Mouse (Mus musculus): ENCODE measurements around the gene Sync. TPM values are rescaled to one million over a fixed set of nuclear protein-coding genes. Genes with fewer than 3 reads are reported as not detected.
A peak's percentile ranks its signal among the peaks of the same experiment; 100 is the strongest.

Sync gene
- 10 to 100 TPM; 11.4 to 12.5 TPM for total RNA-seq (2021)
- long read RNA-seq, experiment 1, transcript Sync-201 (5 exons, 2,042 nt): major isoform, 7 of 8 reads
- long read RNA-seq, experiment 1, partial matches to known transcripts: 1 of 8 reads
- long read RNA-seq, experiment 1, other reads (novel, unspliced or antisense): 0 of 8 reads
- long read RNA-seq, experiment 2, transcript Sync-201 (5 exons, 2,042 nt): major isoform, 6 of 7 reads
- long read RNA-seq, experiment 2, partial matches to known transcripts: 1 of 7 reads
- long read RNA-seq, experiment 2, other reads (novel, unspliced or antisense): 0 of 7 reads

- intact Hi-C loops (cut with DNase I): no loop called here
- peak; percentile 66 to 70 for DNase-seq
Measured at GRCm38 (mm10) chr4:129287472-129287981, at the start of gene Sync. Gene Sync (plus strand): TSS chr4:129287617.

DNA sequence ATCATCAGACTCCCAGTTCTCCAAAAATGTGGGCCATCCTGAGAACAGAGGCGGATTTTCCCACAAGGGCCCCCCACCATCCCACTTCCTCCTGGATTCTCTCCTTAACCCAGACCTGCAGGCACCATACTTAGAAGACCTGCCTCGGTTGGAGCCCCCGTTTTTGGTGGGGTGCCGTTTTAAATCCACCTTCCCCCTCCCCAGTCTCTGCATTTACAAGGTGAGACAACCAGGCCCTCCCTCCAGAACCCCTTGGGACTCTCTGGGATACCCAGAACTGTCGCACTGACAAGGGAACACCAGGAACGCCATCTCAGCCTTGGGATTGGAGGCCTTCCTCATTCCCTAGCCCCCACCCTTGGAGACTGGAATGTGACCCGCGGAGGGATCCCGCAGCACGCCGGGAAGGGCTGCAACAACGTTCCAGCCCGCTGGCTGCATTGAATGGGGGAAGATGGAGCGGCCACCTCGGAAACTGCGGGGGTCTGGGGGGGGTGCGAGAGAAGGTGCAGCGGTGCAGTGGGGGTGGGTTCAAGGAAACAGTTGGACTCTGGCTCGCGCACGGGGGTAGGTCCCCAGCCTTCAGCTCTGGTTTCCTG lies 49.5 kb upstream of the Sync start:
- intact Hi-C loops (cut with DNase I): no loop called here
- DNase-seq: no peak

DNA sequence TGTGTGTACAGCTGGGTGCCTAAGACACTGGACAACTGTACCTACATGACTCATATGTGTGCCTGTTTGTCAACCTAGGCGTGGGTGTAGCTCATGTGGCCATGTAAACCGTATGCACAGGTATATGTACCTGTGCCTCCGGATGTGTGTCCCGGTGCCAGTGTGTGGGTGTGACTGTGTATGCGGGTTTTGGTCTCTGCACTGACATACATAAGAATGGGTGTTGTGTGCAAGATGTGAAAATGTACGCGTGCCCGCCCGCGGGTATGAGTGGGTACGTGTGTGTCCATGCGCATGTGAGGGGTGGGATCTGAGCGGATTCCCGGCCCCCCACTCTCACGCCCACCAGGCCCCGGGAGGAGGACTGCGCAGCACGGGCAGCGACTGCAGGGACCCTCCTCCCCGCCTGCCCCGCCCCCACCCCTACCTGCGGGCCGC lies 48.8 kb upstream of the Sync start:
- intact Hi-C loops (cut with DNase I): no loop called here
- no peak for DNase-seq

DNA sequence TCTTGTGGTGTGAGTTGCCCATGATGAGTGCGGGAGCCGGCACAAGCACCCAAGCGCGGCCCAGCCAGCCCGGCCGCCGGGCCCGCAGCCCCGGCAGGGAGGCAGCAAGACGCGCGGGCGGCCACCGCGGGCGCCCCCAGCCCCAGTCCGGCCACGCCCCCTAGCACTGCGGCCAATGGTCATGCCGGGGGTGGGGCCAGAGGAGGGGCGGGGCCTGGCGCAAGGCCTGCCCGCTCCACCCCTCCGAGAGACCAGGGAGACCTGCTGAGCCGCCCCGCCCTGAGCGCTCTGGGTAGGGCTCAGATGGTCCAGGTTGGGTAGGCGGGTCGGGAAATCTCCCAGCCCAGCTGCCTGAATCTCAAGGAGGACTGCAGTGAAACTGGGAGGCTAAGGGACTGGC lies 48.3 kb upstream of the Sync start:
- peak; percentile 57 to 59 for DNase-seq
- intact Hi-C loops (cut with DNase I): no loop called here

DNA sequence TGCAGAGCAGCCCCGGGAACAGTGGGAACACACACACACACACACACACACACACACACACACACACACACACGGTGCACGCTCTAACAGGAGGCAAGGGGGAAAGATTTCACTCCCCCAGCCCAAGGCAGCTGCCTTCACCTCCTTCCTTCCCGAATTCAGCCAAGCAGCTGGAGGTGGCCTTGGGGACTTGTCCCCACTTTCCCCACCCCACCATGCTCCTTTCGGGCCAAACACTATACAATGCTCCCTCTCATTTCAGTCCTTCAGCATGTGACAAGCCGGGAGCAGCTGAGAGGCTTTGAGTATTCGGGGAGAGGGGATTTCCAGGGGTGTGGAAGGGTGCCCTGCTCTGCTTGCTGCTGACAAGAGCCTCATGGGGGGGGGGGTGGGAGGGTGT lies 45.5 kb upstream of the Sync start:
- no peak for DNase-seq
- intact Hi-C loops (cut with DNase I): no loop called here

DNA sequence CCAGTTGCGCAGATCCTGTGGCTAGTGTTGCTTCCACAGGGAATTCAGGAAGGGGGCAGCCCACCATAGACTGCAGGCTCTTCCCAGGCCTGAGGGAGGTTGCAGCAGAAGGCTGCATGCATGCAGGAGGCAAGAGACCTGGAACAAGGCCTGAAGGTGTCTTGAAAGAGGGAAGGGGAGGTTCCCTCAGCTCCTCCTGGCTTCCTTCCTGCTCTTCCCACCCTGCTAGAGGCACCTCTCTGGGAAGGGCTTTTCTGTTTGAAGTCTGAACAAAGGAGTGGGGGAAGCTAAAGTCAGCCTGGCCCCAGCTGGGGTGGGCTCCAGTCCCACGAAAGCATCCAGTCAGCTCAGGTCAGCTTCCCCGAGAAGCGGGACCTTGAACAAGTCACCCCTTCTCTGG lies 45.1 kb upstream of the Sync start:
- DNase-seq: no peak
- intact Hi-C loops (cut with DNase I): no loop called here

DNA sequence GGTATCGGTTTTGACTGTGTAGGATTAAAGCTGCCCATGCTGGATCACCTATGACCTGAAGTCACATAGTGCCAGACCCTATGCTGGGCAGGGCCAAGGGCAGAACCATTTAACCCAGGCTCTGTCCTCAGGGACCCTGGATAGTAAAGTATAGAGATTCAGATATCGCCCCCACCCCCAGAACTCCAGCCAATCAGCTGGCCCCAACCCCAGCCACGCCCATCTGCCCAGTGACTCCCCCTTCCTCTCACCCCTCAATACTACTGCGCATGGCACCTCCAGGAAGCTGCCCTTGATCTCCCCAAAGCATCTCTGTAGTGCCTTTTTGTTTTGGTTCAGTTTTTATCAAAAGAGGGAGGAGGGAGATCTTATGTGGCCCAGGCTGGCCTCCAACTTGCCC lies 44.7 kb upstream of the Sync start:
- DNase-seq: no peak
- intact Hi-C loops (cut with DNase I): no loop called here

DNA sequence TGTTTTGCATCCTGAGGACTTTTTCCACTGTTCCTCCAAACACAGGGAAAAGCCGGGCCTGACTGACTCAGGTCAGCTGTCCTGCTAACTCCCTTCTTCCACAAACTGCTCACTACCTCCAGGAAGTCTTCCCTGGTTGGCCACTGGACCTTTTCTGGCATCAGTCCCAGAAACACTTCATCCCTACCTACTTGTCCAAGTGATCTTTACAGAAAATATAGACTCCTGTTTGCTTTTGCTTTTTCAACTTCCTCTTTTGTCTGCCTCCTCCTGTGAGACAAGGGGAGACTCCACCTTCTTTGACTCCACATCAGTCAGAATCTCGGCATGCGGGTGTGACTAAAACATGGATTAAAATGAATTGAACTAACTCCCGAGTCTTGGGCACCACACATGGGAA lies 42.6 kb upstream of the Sync start:
- intact Hi-C loops (cut with DNase I): no loop called here
- DNase-seq: no peak

DNA sequence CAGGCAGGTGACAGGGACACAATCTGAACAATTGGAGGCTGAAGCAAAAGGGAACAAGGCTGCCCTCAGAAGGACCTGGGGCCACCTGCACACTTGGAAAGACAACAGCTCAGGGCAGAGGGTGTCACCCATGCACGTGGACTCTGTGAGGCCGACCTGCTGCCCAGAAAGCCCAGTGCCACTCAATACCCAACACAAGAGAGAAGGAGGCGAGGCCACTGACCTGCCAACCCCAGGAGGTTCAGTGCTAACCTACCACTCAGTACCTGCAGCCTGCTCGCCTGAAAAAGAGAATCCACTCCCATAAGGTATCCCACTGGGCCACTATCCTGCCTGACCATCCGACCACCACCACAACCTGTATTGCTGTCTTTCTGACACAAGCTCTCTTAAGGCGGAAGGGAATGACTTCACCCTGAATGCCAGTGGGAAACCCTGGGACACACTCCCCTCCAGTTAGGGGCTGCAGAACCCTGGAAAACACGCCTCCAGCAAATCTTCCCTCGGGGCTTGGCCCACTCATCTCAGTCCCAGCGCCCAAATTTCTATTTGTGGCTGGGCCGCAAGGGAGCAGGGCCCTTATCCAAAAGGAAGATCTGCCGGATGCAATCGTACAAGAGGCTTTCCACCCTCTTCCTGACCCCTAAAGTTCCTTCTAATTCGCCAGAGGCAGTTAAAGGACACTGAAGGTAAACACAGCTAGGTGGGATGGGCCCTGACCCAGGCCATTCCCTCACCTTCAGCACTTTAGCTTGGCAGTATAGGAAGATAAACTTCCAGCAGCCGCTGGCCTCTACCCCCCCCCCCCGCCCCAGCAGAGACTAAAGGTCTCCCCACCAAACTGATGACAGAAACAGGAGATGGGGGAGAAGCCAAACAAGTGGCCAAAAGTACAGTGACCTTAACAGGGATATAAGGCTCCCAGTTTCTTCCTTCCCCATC lies 40.8 kb upstream of the Sync start:
- intact Hi-C loops (cut with DNase I): no loop called here
- no peak for DNase-seq

- no peak for DNase-seq
- intact Hi-C loops (cut with DNase I): no loop called here
Measured at GRCm38 (mm10) chr4:129247381-129248242, 39.8 kb upstream of the Sync start.

- peak in 1 of 2 experiments; percentile 49 for DNase-seq
- intact Hi-C loops (cut with DNase I): no loop called here
Measured at GRCm38 (mm10) chr4:129248243-129248767, 39.1 kb upstream of the Sync start.

- intact Hi-C loops (cut with DNase I): no loop called here
- DNase-seq: no peak
Measured at GRCm38 (mm10) chr4:129249288-129249687, 38.1 kb upstream of the Sync start.

DNA sequence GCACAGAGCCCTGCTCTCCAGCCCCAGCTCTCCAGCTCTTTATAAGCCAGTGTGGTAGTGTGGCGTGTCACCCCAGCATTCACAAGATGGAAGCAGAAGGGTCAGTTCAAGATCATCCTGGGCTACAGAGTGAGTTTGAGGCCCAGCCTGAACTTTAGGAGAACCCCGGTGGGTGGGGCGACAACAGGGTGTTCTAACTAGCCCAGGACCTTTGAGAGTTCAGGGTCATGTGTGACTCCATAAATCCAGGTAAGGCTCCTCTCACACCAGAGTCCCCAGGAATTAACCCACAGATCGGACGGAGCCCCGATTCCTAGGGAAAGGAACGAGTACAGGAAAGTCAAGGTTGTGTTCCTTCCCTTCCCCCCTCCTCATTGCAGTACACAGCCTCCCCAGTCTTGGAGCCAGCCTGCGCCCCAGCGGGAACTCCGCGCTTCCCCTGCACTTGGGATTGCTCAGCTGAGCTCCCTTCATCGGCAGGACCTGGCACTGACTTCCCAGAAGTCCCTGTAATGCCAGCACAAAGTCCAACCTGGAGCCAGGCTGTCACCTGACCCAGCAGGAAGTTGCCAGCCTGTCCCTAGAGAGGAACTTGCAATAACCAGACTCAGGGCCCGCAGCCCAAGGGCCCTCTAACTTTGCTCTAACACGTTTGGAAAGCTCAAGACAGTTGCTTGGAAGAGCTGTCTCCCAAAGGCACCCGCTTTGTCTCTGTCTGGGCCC lies 36.5 kb upstream of the Sync start:
- DNase-seq: peak in 1 of 2 experiments; percentile 55
- intact Hi-C loops (cut with DNase I): no loop called here

DNA sequence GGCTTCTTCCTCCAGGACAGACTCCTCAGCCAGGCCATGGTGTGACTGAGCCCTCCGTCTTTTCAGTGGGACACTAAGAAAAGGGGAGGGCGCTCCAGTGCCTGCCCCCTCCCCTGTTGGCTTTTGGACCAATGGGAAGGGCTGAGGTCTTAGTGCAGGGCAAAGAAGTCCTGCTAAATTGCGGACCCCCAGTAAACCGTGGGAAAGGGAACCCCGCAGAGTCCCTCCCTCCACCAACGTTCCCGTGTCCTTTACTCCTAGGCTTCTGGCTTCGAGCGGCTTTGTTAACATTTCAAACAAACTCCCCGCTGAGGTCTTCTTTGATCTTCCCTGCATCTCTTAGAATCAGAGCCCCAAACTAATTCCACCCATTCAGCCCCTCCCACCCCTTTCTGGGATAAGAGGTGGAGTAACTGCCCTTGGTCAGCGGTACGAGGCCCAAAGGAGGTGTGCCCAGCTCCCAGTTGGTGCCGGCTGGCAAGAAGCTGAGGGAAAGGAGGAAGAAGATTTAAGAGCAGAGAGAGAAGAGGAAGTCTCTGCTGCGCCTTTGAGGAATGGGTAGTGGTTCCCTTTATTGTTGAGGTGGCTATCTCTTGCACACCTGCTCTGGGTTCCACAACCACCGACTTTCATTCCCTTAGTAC lies 35.8 kb upstream of the Sync start:
- DNase-seq: no peak
- intact Hi-C loops (cut with DNase I): no loop called here

GRCm38 (mm10) chr4:129252492-129252891 lies 34.9 kb upstream of the Sync start:
- intact Hi-C loops (cut with DNase I): no loop called here

DNA sequence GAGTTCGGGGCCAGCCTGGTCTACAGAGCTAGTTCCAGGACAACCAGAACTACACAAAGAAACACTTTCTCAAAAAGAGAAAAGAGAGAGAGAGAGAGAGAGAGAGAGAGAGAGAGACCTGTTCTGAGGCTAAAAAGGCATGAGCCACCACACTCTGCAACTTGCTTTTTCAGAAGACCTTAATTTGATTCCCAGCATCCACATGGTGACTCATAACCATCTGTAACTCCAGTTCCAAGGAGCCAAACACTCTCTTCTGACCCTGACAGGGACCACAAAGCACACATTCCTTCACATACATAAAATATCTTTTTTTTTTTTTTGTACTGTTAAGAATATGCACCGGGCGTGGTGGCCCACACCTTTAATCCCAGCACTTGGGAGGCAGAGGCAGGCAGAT lies 32.8 kb upstream of the Sync start:
- intact Hi-C loops (cut with DNase I): no loop called here
- no peak for DNase-seq

More at GRCm38 (mm10) chr4:129252492-129252891, 34.9 kb upstream of the Sync start:
- DNase-seq: no peak

DNA sequence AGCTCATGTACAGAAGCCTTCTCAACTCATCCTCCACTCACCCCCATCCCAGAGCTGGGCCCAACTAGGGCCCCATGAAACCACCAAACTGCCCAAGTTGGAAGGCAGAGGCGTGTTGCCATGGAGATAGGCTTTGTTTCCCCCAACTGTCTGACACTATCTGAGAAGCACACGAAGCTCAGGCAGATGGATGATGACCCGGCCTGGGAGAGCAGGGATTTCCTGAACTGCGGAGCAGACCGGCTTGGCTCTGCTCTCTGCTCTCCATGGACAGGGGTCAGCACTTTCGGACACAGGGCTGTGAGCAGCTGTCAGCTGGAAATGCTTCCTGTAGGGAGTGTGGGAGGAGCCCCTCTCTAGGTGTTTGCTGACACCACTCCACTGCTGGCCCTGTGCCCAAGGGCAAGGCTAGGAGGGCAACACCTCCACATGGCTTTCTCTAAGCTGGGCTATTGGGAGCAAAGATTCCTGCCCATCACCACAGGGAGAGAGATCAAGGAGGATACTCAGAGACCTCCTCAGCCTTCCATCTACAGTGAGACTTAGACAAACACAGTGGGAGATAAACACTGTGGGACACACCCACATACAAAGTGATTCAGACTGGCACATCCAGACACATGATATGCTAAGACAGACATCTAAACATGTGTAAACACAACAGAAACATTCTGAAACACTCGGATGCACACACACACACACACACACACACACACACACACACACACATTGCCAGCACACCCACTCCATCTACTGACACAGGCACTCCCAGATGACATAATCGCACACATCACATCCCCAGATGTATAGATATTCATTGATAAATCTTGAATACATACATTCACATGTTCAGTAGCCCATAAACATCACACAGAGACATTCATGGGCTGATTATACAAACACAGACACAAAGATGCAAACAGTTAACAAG lies 30.7 kb upstream of the Sync start:
- peak; percentile 53 to 56 for DNase-seq
- intact Hi-C loops (cut with DNase I): no loop called here

- DNase-seq: peak in 1 of 2 experiments; percentile 42
- intact Hi-C loops (cut with DNase I): no loop called here
Measured at GRCm38 (mm10) chr4:129259101-129259500, 28.3 kb upstream of the Sync start.
